Mouse (Mus musculus) lung, adult 2 months (tissue): ENCODE measurements around the gene Erich3.

Source experiments
- CTCF ChIP-seq: fragments of 200-500 bp; IDR thresholded peaks from 2 replicates; pipeline ENCODE4 v1.5.1; 2011; ENCODE audit warnings: mild to moderate bottlenecking, low read length, control low read depth; ENCODE audit not compliant: insufficient read depth
- POLR2A ChIP-seq: fragments of 200-500 bp; IDR thresholded peaks from 2 replicates; pipeline ENCODE4 v1.6.1; 2011; ENCODE audit warnings: low read depth, mild to moderate bottlenecking, control low read depth, low read length, borderline replicate concordance; ENCODE audit errors: extremely low read depth

GRCm38 (mm10) chr3:154653454-154653853 is 10.2 kb upstream of the Erich3 start:
- TF ChIP-seq POLR2A: no peak
- no peak for TF ChIP-seq CTCF
